8 mouse cellular contexts compared by ENCODE assay signal in genomic region chr10:39612989-39613831, GRCm38 (mm10). TPM values are rescaled to one million over a fixed set of nuclear protein-coding genes. Genes with fewer than 3 reads are reported as not detected.
DNase-seq lines count a peak whose midpoint lies in the region; TF ChIP-seq lines count a peak whose summit lies in the region.

No protein-coding gene starts in this region.

- peaks cover 5 to 38% of the 10 kb centered on the region in 2 experiments for H3K4me1 ChIP-seq in CH12.LX (ENCODE audit: control insufficient read depth in 1 of 2, insufficient read depth in 2 of 2)
- peaks cover 33% of the 10 kb centered on the region for H3K4me1 ChIP-seq in midbrain, embryonic 10.5 days

- H3K9ac ChIP-seq in CH12.LX (ENCODE audit: insufficient read depth, low read depth) = peak overlapping the region; percentile 50

- TF ChIP-seq CTCF in CH12.LX (conservative IDR thresholded peaks at IDR 0.05 in 1 of 2, IDR thresholded peaks at IDR 0.05 in 1 of 2; ENCODE audit: low read depth in 2 of 2, low read length in 2 of 2) = no peak
- TF ChIP-seq CTCF in brain, embryonic 14.5 days (IDR thresholded peaks at IDR 0.05; ENCODE audit: borderline replicate concordance, extremely low read depth, insufficient read depth, insufficient read length) = no peak

- TF ChIP-seq POLR2A in CH12.LX (IDR thresholded peaks at IDR 0.05; ENCODE audit: low read depth, low read length) = peak; percentile 85
- TF ChIP-seq POLR2A in brain, embryonic 14.5 days (IDR thresholded peaks at IDR 0.05; ENCODE audit: borderline replicate concordance, extremely low read depth, insufficient read depth, insufficient read length, poor library complexity, severe bottlenecking) = no peak

- H3K9me3 ChIP-seq in CH12.LX (replicated peaks; ENCODE audit: low read length) = peaks cover 3% of the 10 kb centered on the region
- no peaks in the 10 kb centered on the region for H3K9me3 ChIP-seq in midbrain, embryonic 10.5 days (replicated peaks)

- H3K36me3 ChIP-seq in CH12.LX (replicated peaks in 1 of 2; ENCODE audit: control insufficient read depth in 1 of 2, insufficient read depth in 1 of 2, low read length in 1 of 2) = peaks cover 17 to 30% of the 10 kb centered on the region in 2 experiments
- no peaks in the 10 kb centered on the region for H3K36me3 ChIP-seq in midbrain, embryonic 10.5 days

- in situ Hi-C loops in CH12.LX (cut with MboI; ENCODE audit: low pct_ligation_motif_present, low pct_unique_long_range_greater_than_20kb, low sequenced_read_pairs) = no loop called here

- H3K79me2 ChIP-seq in CH12.LX (replicated peaks; ENCODE audit: control insufficient read depth, extremely low read depth, insufficient read depth, poor library complexity, severe bottlenecking) = peaks cover 11% of the 10 kb centered on the region

- 14% methylated on average over 26 of the region's 26 CpGs for WGBS in midbrain, embryonic 10.5 days

- dilution Hi-C loops in CH12.LX (cut with MboI; ENCODE audit: extremely low pct_ligation_motif_present, extremely low pct_unique_long_range_greater_than_20kb, low sequenced_read_pairs) = no loop called here

- peak overlapping the region; percentile 62 to 84 (median 67) for H3K4me3 ChIP-seq in CH12.LX (replicated peaks in 1 of 3; ENCODE audit: low read depth in 2 of 3, low read length in 2 of 3, poor library complexity in 1 of 3)
- peak overlapping the region; percentile 44 for H3K4me3 ChIP-seq in midbrain, embryonic 10.5 days

- intact Hi-C loops in heart, postnatal 14 days (cut with DNase I) = loop anchor here (5.0 kb wide), 2 partner anchors 56 to 119 kb away; partner anchors contain the start of gene Rev3l

- peak overlapping the region; percentile 84 for H3K27ac ChIP-seq in CH12.LX (ENCODE audit: insufficient read depth, low read depth)
- H3K27ac ChIP-seq in midbrain, embryonic 10.5 days (replicated peaks) = peak overlapping the region; percentile 78

- peak; percentile 51 for TF ChIP-seq EP300 in CH12.LX (IDR thresholded peaks at IDR 0.05; ENCODE audit: low read length)

- DNase-seq in CH12.LX (ENCODE audit: extremely low read depth) = peak; percentile 91
- peak; percentile 68 for DNase-seq in brain, embryonic 14.5 days (ENCODE audit: low read depth)
- peak; percentile 71 for DNase-seq in fibroblast of lung, adult 2 months (ENCODE audit: low read depth)
- peak; percentile 59 to 73 for DNase-seq in heart, postnatal 14 days
- peak; percentile 77 to 89 for DNase-seq in kidney, postnatal 4 days
- peak; percentile 53 for DNase-seq in midbrain, embryonic 10.5 days (ENCODE audit: low spot score)
- peak; percentile 41 to 63 for DNase-seq in spleen, postnatal 10 days (ENCODE audit: low spot score in 2 of 2)
- no peak for DNase-seq in frontal cortex, postnatal 36 days (ENCODE audit: low spot score in 2 of 2)

- H3K27me3 ChIP-seq in CH12.LX (replicated peaks) = no peaks in the 10 kb centered on the region
- 0 out of 2 replicates have a peak, but pooled peaks cover 3% of the 10 kb centered on the region for H3K27me3 ChIP-seq in midbrain, embryonic 10.5 days (ENCODE audit: low read depth, poor library complexity, severe bottlenecking)

- peak overlapping the region; percentile 95; the same call in 1 of the 2 replicates for H3K4me2 ChIP-seq in CH12.LX (ENCODE audit: insufficient read depth, low read depth, poor library complexity, severe bottlenecking)

- no peak; the same call in 1 of the 2 replicates for TF ChIP-seq RAD21 in CH12.LX (IDR thresholded peaks at IDR 0.05; ENCODE audit: low read depth, low read length)

TF ChIP-seq in CH12.LX, 34 proteins besides CTCF, POLR2A, EP300 and RAD21:
- TF ChIP-seq KAT2A (IDR thresholded peaks at IDR 0.05; ENCODE audit: insufficient replicate concordance, low read length) (0 out of 2 replicates have a peak, but pooled peaks have one; percentile 37), NELFE (IDR thresholded peaks at IDR 0.05; ENCODE audit: low read depth, low read length) (peak; percentile 87), IRF4 (IDR thresholded peaks at IDR 0.05; ENCODE audit: low read depth, low read length) (peak; percentile 42), PAX5 (IDR thresholded peaks at IDR 0.05; ENCODE audit: low read length) (no peak), MYC (IDR thresholded peaks at IDR 0.05; ENCODE audit: low read depth, low read length) (peak; percentile 31; the same call in 1 of the 2 replicates), ELF1 (IDR thresholded peaks at IDR 0.05; ENCODE audit: low read depth, low read length) (peak; percentile 89), MAFK (IDR thresholded peaks at IDR 0.05; ENCODE audit: insufficient replicate concordance, low read length) (no peak), JUN (IDR thresholded peaks at IDR 0.05; ENCODE audit: insufficient read depth, low read depth, low read length) (no peak), USF1 (IDR thresholded peaks at IDR 0.05; ENCODE audit: low read depth, low read length) (no peak), SIN3A (IDR thresholded peaks at IDR 0.05; ENCODE audit: low read length) (peak; percentile 80), MXI1 (IDR thresholded peaks at IDR 0.05; ENCODE audit: low read depth, low read length) (0 out of 2 replicates have a peak, but pooled peaks have one; percentile 62), RCOR1 (conservative IDR thresholded peaks at IDR 0.05; ENCODE audit: low read depth, low read length) (peak; percentile 80), GABPA (IDR thresholded peaks at IDR 0.05; ENCODE audit: insufficient replicate concordance, low read depth, low read length) (no peak), ZC3H11A (IDR thresholded peaks at IDR 0.05; ENCODE audit: low read depth, low read length) (no peak), E2F4 (IDR thresholded peaks at IDR 0.05; ENCODE audit: insufficient replicate concordance, low read depth, low read length) (no peak), HCFC1 (IDR thresholded peaks at IDR 0.05; ENCODE audit: low read depth, low read length) (peak; percentile 58), USF2 (conservative IDR thresholded peaks at IDR 0.05; ENCODE audit: low read depth, low read length) (no peak), TBP (conservative IDR thresholded peaks at IDR 0.05; ENCODE audit: low read depth, low read length) (peak; percentile 84), SMC3 (IDR thresholded peaks at IDR 0.05; ENCODE audit: low read depth, low read length) (no peak), MAX (IDR thresholded peaks at IDR 0.05; ENCODE audit: low read length) (0 out of 2 replicates have a peak, but pooled peaks have one; percentile 33), MEF2A (IDR thresholded peaks at IDR 0.05; ENCODE audit: borderline replicate concordance, low read depth, low read length) (peak; percentile 82), ZKSCAN1 (IDR thresholded peaks at IDR 0.05; ENCODE audit: borderline replicate concordance, low read depth, low read length) (no peak), NRF1 (IDR thresholded peaks at IDR 0.05; ENCODE audit: low read depth, low read length) (no peak; the same call in 1 of the 2 replicates), ZMIZ1 (IDR thresholded peaks at IDR 0.05; ENCODE audit: low read depth, low read length) (peak; percentile 85), ETS1 (conservative IDR thresholded peaks at IDR 0.05; ENCODE audit: low read depth, low read length) (peak; percentile 68), POLR2AphosphoS2 (IDR thresholded peaks at IDR 0.05; ENCODE audit: low read depth, low read length) (peak; percentile 65; the same call in 1 of the 2 replicates), CHD1 (IDR thresholded peaks at IDR 0.05; ENCODE audit: low read depth, low read length) (peak; percentile 63; the same call in 1 of the 2 replicates), ZNF384 (IDR thresholded peaks at IDR 0.05; ENCODE audit: low read depth, low read length) (no peak), JUND (conservative IDR thresholded peaks at IDR 0.05; ENCODE audit: low read depth, low read length) (no peak), TCF12 (IDR thresholded peaks at IDR 0.05; ENCODE audit: low read depth, low read length) (peak; percentile 78), MAZ (IDR thresholded peaks at IDR 0.05; ENCODE audit: low read depth, low read length) (peak; percentile 92), BHLHE40 (IDR thresholded peaks at IDR 0.05; ENCODE audit: low read depth, low read length) (peak; percentile 61), CHD2 (IDR thresholded peaks at IDR 0.05; ENCODE audit: low read length) (no peak), UBTF (IDR thresholded peaks at IDR 0.05; ENCODE audit: low read depth, low read length) (peak; percentile 75)

RNA-seq across cellular contexts. Expression of gene Traf3ip2, which starts 0.5 kb away (rescaled TPM):
- total RNA-seq in CH12.LX (2012; rRNA removed) (15.6 and 18.9 TPM in 2 replicates), CH12.LX (2014; rRNA removed) (9.2 and 9.5 TPM in 2 replicates)
- 22.1 and 23.4 TPM in 2 replicates for polyA plus RNA-seq in CH12.LX (2012; ENCODE audit: insufficient read length, low read depth)
- 2.8 TPM in 2 replicates for polyA plus RNA-seq in brain, embryonic 14.5 days (2012; rRNA removed)
- 1 to 10 TPM; 5.3 to 6.8 TPM for total RNA-seq in heart, postnatal 14 days (2021)
- polyA plus RNA-seq in midbrain, embryonic 10.5 days (2016; fragmentation: Nextera tagmentation; extraction: Ambion mirVana) = 5.5 and 9.5 TPM in 2 replicates

Comparison
In these comparisons a context has a peak if more than half of its experiments do, and no peak if none do; other contexts are left out.
1. DNase-seq: peak in CH12.LX (single experiment), brain, embryonic 14.5 days (single experiment), fibroblast of lung, adult 2 months (single experiment), heart, postnatal 14 days (2 of 2), kidney, postnatal 4 days (2 of 2), midbrain, embryonic 10.5 days (single experiment) and spleen, postnatal 10 days (2 of 2); none in frontal cortex, postnatal 36 days (0 of 2).